Mouse (Mus musculus) B cell, adult 2 months (primary cell): ENCODE measurements at regions not wholly inside any gene's neighbourhood (a gene's known extent, or its start where the extent isn't known, plus 50 kb on each side); places are given as distances from the start of the nearest gene placed in this dataset.
A peak's percentile ranks its signal among the peaks of the same experiment; 100 is the strongest.

Source experiments
- DNase-seq, 2 experiments: peaks; one replicate each; pipeline ENCODE4 v3.0.0; 2022

DNA sequence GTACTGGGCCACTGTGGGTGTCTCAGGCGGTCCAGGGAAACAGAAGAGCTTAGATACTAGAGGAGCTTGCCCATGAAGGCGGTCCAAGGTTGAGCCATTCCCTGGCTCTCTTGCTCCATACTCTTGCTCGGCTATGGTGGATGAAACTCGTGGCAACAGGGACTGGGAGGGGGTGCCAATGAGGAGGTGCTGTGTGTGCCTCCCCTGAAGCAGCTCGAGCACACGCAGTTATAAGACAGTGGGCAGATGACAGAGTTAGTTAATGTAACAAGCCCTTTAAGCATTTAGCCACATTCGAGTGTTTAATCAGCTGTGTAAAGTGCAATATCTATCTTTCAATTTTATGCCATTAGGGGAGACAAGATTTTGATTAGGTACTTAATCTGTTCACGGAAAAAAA lies 237.5 kb downstream of the Dhx35 start:
- no peak for DNase-seq

- DNase-seq = no peak
These were observed 245.3 kb downstream of the Dhx35 start for GRCm38 (mm10) chr2:159039916-159040315.

DNA sequence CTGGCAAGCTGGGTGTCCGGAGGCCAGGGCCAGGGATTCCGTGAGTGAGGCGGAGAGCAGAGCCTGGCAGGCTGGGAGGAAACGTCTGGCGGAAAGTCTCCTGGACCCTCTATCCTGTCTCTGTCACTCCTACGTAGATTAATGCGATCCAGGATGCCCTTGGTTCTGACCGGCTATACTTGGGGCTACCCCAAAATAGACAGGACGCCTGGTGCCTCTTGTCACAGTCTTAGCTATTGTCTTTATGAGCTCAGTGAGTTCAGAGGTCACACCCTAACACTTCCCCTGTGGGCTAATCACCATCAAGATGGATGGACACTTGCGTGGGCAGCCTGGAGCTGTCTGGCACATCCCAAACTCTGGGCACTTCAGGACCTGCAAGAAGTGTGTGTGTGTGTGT lies 258.9 kb downstream of the Dhx35 start:
- no peak for DNase-seq

- peak in 1 of 2 experiments; percentile 7 for DNase-seq
These were observed 259.3 kb downstream of the Dhx35 start for GRCm38 (mm10) chr2:159053936-159054335.

DNA sequence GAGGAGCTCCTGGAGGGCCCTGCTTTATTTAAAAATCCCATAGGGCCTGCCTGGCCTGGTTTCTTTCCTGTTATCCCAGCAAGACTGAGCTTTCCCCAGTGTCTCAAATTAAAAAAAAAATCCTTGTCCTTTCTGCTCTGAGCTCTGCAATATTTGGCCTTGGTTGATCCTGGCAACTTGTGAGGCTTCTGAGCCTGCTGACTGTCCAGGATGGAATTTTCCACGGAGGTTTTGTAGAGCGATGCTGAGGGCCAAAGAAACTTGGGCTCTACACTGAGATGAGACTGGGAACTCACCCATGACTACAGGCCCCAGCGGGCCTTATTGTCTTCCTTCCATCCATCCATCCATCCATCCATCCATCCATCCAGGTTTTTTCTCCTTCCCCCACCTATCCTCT lies 259.8 kb downstream of the Dhx35 start:
- no peak for DNase-seq

DNA sequence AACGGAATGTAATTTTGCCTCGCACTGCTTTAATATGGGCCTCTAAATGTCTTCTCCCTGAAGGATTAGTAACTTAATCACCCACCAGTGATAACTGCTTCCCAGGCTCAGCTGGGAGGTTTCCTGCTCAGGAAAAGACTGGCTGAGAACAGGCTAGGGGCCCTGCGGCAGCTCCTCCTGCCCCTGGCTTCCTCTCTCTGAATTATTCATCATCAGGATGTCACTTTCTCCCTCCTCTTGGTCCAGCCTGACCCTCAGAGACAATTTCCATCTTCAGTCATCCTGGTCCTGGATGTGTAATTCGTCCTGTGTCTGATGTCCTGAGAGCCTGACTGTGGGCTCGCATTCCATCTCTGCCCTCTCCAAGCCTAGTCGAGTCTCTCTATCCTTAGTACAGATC lies 261.2 kb downstream of the Dhx35 start:
- no peak for DNase-seq

DNA sequence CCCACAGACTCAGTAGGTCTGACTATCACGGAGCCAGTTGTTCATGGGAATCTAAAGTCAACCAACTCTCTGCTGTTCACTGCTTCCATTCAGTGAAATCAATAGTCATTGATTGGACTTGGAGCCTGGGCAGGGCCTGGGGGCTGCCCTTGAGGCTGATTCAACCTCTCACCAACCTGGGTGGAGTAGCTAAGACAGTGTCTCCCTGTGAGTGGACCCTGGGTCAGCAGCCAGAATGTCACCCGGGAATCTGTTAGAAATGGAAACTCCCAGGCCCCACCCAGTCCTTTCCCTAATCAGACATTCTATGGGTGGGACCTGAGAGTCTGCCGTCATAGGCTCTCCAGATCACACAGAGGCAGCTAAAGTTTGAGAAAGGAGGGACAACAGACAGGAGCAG lies 262.4 kb downstream of the Dhx35 start:
- DNase-seq = no peak

- no peak for DNase-seq
These were observed 262.9 kb downstream of the Dhx35 start for GRCm38 (mm10) chr2:159057506-159057905.

- DNase-seq = no peak
These were observed 267.7 kb downstream of the Dhx35 start for GRCm38 (mm10) chr2:159062266-159062665.

- no peak for DNase-seq
These were observed 268.1 kb downstream of the Dhx35 start for GRCm38 (mm10) chr2:159062666-159063065.

- DNase-seq = no peak
These were observed 269.9 kb downstream of the Dhx35 start for GRCm38 (mm10) chr2:159064403-159064970.

GRCm38 (mm10) chr2:159067506-159067905 lies 272.9 kb downstream of the Dhx35 start:
- DNase-seq = no peak

DNA sequence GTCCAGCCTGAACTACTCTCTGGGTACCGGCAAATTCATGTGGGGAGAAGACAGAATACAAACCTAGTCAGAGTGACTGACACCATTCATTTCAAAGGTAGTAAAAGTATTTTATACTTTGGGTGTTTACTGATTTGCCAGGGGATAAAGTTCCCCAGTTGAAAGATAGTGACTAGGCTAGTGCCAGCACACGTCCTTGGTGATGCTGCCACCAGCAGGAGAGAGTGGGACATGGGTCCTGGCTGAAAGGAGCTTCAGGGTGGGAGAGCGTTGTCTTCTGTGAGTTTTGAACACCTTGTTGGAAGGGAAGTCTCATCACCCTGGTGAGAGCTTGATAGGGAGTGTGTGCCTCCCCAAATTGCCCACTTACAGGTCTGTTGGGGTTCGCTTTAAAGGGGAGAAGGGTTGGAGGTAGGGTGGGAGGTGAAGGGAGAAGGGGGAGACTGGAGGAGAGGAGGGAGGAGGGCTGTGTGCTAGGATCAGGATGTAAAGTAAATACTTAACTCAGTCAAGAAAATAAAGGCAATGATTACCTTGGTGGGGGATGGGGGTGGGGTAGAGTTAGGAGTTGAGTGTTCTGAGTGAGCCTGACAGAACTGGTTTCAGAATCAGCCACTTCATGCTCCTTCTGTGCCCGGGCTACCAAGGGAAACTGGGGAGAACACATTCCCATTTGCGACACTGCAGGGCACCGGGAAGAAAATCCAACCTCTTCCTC lies 273.9 kb downstream of the Dhx35 start:
- DNase-seq = no peak

DNA sequence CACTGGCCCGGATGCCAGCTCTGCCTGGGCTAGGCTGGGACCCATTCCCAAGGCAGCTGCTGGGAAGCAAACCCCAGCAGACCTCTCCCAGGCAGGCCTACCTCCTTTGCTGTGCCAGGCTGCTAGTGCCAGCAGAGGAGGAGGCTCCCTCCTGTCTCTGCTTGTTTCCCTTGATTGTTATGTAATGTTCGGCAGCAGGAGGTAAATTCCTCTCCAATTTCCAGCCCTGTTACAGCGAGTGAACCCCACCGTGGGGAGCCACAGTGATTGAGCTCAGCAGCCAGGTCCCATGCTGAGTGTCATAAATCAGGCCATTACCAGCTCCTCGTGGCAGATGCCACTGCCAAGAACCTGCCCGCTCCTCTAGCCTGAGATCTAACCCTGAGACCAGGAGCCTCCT lies 274.6 kb downstream of the Dhx35 start:
- no peak for DNase-seq

- no peak for DNase-seq
These were observed 278.5 kb downstream of the Dhx35 start for GRCm38 (mm10) chr2:159072997-159073690.

- no peak for DNase-seq
These were observed 285.2 kb downstream of the Dhx35 start for GRCm38 (mm10) chr2:159079836-159080235.

GRCm38 (mm10) chr2:159080784-159081544 lies 286.4 kb downstream of the Dhx35 start:
- no peak for DNase-seq

DNA sequence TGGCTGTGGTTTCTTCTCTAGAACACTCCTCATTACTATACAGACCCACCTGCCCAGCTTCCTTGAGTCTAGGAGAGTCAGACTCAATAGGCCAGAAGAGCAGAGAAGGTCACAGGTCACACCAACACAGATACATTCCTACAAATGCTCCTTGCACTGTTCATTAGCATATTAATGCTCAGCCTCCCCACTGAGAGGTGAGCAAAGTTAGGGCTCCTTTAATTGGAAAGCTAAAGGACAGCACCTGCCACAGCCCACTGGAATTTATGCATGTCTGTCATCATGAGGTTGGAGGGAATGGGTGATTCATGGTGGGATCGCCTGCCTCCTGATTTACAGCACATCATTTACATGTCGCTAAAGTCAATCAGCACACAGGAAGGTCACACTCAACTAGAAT lies 292.2 kb downstream of the Dhx35 start:
- no peak for DNase-seq

DNA sequence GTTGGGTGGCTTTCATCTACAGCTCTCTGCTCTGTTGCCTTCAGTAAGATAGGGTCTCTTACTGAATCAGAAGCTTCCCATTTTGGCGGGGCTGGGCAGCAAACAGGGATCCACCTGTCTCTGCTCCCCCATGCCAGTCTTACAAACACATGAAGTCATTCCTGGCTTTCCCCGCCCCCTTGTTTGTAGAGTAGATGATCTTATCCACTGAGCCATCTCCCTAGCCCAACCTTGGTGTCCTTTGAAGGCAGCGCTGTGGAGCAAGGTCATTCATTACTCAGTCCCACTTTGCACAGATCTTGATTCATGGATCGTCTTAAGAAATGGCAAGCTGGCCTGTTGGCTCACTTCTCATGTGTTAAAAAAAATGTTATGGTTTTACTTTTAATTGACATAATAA lies 293.6 kb downstream of the Dhx35 start:
- no peak for DNase-seq

GRCm38 (mm10) chr2:159096667-159097066 lies 302.1 kb downstream of the Dhx35 start:
- DNase-seq = no peak

DNA sequence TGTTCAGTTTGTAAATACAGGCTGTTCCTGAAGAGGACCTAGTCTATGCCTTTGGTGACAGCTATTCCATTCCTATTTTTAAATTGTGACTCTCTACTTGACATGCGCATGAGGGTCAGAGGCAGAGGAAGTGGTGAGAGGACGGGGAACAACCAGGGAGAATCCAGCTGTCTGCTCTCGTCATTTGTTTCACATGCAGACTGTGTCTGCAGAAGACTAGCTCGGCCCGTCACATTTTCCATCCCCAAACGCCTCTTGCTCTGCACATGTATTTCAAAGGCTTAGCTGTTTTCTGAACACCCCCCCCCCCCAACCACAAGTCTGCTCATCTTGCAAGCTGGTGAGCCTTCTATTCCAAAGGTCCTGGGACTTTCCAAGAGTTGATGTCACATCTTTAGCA lies 339.4 kb downstream of the Dhx35 start:
- no peak for DNase-seq

GRCm38 (mm10) chr2:159138603-159139002 lies 344.0 kb downstream of the Dhx35 start:
- no peak for DNase-seq

DNA sequence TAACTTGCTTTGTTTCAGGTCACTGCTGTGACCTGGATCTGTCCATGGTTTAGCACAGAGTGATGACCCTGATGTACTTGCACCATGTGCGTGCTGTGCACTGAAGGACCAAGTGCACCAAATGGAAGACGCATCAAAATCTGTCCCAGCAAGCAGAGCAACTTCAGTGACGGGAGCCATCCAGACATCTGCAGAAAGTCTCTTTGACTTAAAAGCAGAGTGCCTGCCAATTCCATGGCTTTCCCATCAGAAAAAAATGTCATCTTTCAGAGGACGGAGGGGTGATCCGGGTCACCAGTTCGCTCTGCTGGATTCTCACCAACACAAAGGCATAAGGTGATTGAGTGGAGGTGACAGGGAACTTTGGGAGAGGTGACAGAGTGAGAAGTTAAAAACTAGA lies 351.4 kb downstream of the Dhx35 start:
- DNase-seq = no peak

- no peak for DNase-seq
These were observed 369.4 kb downstream of the Dhx35 start for GRCm38 (mm10) chr2:159163985-159164384.
